In the genomic region with DNA sequence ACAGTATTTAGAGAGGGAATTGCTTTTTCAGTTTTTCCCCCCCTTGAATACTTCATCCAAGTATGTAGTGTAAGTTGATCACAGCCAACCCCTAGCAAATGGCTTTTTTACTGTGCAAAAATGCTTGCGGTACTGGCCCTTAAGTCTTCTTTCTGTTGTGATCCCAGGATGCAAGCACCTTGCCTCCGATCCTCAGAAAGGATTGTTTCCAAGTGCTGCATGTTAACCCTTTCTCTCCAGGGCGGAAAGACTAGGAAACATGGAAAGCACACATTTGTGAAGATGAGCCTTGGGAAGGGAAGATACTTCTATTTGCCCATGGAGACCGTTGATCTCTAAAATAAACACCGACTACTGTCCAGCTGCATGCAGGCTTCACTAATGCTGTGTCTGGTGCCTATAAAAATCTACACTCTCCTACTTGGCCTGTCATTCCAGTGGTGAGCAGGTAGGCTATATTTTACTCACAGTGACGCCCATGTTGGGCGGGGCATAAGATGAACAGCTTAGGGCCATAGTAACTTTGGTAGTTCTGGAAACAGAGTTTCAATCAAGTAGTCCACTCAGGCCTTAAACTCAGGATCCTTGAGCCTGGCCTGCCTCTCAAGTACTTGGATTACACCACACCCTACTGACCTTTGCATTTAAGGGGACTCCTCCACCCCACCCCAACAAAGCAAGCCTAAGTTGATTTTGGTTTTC, we compare ENCODE assay signal across 10 mouse cellular contexts. TPM values are rescaled to one million over a fixed set of nuclear protein-coding genes. Genes with fewer than 3 reads are reported as not detected.
A peak's percentile ranks its signal among the peaks of the same experiment; 100 is the strongest.
DNase-seq lines count a peak whose midpoint lies in the region; ATAC-seq and TF ChIP-seq lines count a peak whose summit lies in the region.
"Had no signal": no experiment of that assay in that cellular context is flagged by ENCODE, and none has a peak within 500 bp of the region (broad histone marks: within the 10 kb centered on the region; RNA-seq: fewer than 3 reads in every experiment).

No protein-coding gene starts in this region.

- no peak for DNase-seq in kidney, adult 8-10 months
- DNase-seq in kidney, postnatal 10 days: peak; percentile 32
- DNase-seq in midbrain, postnatal 0 days (ENCODE audit: low spot score): peak; percentile 42
- DNase-seq in cerebellum, postnatal 4 days (ENCODE audit: low spot score in 2 of 2): no peak
- no peak for DNase-seq in spleen, adult 12 weeks (ENCODE audit: low spot score)

- 23% methylated on average over 7 of the region's 7 CpGs for WGBS in kidney, embryonic 14.5 days
- WGBS in embryonic facial prominence, embryonic 13.5 days: 22% methylated on average over 7 of the region's 7 CpGs
- WGBS in midbrain, postnatal 0 days: 22% methylated on average over 7 of the region's 7 CpGs

- peaks cover 3% of the 10 kb centered on the region; the same call in 1 of the 2 replicates for H3K36me3 ChIP-seq in kidney, embryonic 14.5 days (ENCODE audit: control insufficient read depth, insufficient read depth, low read length)
- peaks cover 2% of the 10 kb centered on the region; the same call in 1 of the 2 replicates for H3K36me3 ChIP-seq in embryonic facial prominence, embryonic 13.5 days
- H3K36me3 ChIP-seq in midbrain, postnatal 0 days (ENCODE audit: insufficient read depth, low read length): no peaks in the 10 kb centered on the region
- H3K36me3 ChIP-seq: G1E had no signal

- no peak for TF ChIP-seq CTCF in midbrain, postnatal 0 days (IDR thresholded peaks at IDR 0.05)

- H3K27ac ChIP-seq in kidney, embryonic 14.5 days (ENCODE audit: low read depth, low read length): peak overlapping the region; percentile 3; the same call in 1 of the 2 replicates
- peak overlapping the region; percentile 62 for H3K27ac ChIP-seq in embryonic facial prominence, embryonic 13.5 days
- peak overlapping the region; percentile 62; the same call in 1 of the 2 replicates for H3K27ac ChIP-seq in midbrain, postnatal 0 days (ENCODE audit: low read depth, low read length)

- peak overlapping the region; percentile 56 for H3K4me2 ChIP-seq in kidney, embryonic 14.5 days (replicated peaks; ENCODE audit: low read depth, low read length)
- peak overlapping the region; percentile 63 for H3K4me2 ChIP-seq in embryonic facial prominence, embryonic 13.5 days
- peak overlapping the region; percentile 72 for H3K4me2 ChIP-seq in midbrain, postnatal 0 days (ENCODE audit: low read depth, low read length, poor library complexity, severe bottlenecking)

- H3K9ac ChIP-seq in kidney, embryonic 14.5 days (ENCODE audit: low read depth, low read length): no peak overlapping the region; the same call in 1 of the 2 replicates
- H3K9ac ChIP-seq in embryonic facial prominence, embryonic 13.5 days: peak overlapping the region; percentile 52; the same call in 1 of the 2 replicates
- H3K9ac ChIP-seq in midbrain, postnatal 0 days (replicated peaks; ENCODE audit: low read length, poor library complexity, severe bottlenecking): peak overlapping the region; percentile 68; the same call in 1 of the 2 replicates

- ATAC-seq in kidney, embryonic 14.5 days (ENCODE audit: low FRiP score, low TSS enrichment): 0 out of 2 replicates have a peak, but pooled peaks have one; percentile 25
- ATAC-seq in embryonic facial prominence, embryonic 13.5 days (ENCODE audit: insufficient number of reproducible peaks, insufficient read depth, low FRiP score, low TSS enrichment, low read depth): no peak
- no peak for ATAC-seq in midbrain, postnatal 0 days (ENCODE audit: low FRiP score)
- no peak for ATAC-seq in erythroblast, adult 5-6 weeks (replicated peaks; ENCODE audit: low FRiP score, poor library complexity, severe bottlenecking)

- 0 out of 2 replicates have a peak overlapping the region, but pooled peaks have one; percentile 98 for H3K4me3 ChIP-seq in kidney, embryonic 14.5 days (ENCODE audit: low read length)
- H3K4me3 ChIP-seq in embryonic facial prominence, embryonic 13.5 days: peak overlapping the region; percentile 83
- H3K4me3 ChIP-seq in midbrain, postnatal 0 days (ENCODE audit: low read depth, low read length): peak overlapping the region; percentile 99
- H3K4me3 ChIP-seq: erythroblast, embryonic 14.5 days had no signal

- H3K4me1 ChIP-seq in kidney, embryonic 14.5 days (ENCODE audit: control insufficient read depth, insufficient read depth, low read length): peaks cover 10% of the 10 kb centered on the region
- peaks cover 22% of the 10 kb centered on the region for H3K4me1 ChIP-seq in embryonic facial prominence, embryonic 13.5 days
- peaks cover 7% of the 10 kb centered on the region; the same call in 1 of the 2 replicates for H3K4me1 ChIP-seq in midbrain, postnatal 0 days (ENCODE audit: insufficient read depth, low read length)

- no peaks in the 10 kb centered on the region for H3K9me3 ChIP-seq in kidney, embryonic 14.5 days (ENCODE audit: control insufficient read depth, low read length)
- H3K9me3 ChIP-seq in embryonic facial prominence, embryonic 13.5 days: no peaks in the 10 kb centered on the region
- H3K9me3 ChIP-seq in midbrain, postnatal 0 days (ENCODE audit: low read length): no peaks in the 10 kb centered on the region

- no peaks in the 10 kb centered on the region for H3K27me3 ChIP-seq in kidney, embryonic 14.5 days (ENCODE audit: control insufficient read depth, insufficient read depth, low read length)
- no peaks in the 10 kb centered on the region for H3K27me3 ChIP-seq in embryonic facial prominence, embryonic 13.5 days
- no peaks in the 10 kb centered on the region for H3K27me3 ChIP-seq in midbrain, postnatal 0 days (ENCODE audit: insufficient read depth, low read length)

RNA-seq across cellular contexts. Expression of gene Sox4, which starts 5.6 kb away (rescaled TPM):
- 75.1 and 100 TPM in 2 replicates for polyA plus RNA-seq in kidney, embryonic 14.5 days (2014; fragmentation: Nextera tagmentation; extraction: Ambion mirVana)
- polyA plus RNA-seq in embryonic facial prominence, embryonic 13.5 days (2015; fragmentation: Nextera tagmentation; extraction: Ambion mirVana): 68.9 and 80.7 TPM in 2 replicates
- total RNA-seq in midbrain, postnatal 0 days (2014; rRNA removed): 169 and 203 TPM in 2 replicates
- 115 and 135 TPM in 2 replicates for polyA plus RNA-seq in midbrain, postnatal 0 days (2015; fragmentation: Nextera tagmentation; extraction: Ambion mirVana)
- 1.2 and 2.3 TPM in 2 replicates for total RNA-seq in erythroblast, adult 5-6 weeks (2015; ENCODE audit: low replicate concordance)
- 1.5 and 4.0 TPM in 2 replicates for total RNA-seq in erythroblast, adult 5-6 weeks (2017; ENCODE audit: low replicate concordance)

Comparison
In these comparisons a context has a peak if more than half of its experiments do, and no peak if none do; other contexts are left out.
1. DNase-seq: peak in kidney, postnatal 10 days (single experiment) and midbrain, postnatal 0 days (single experiment); none in kidney, adult 8-10 months (0 of 2), cerebellum, postnatal 4 days (0 of 2) and spleen, adult 12 weeks (single experiment).
2. H3K27ac ChIP-seq: peak in every context shown above with its lines; median percentile 62 in embryonic facial prominence, embryonic 13.5 days; 62 in midbrain, postnatal 0 days; 3 in kidney, embryonic 14.5 days.
3. Peak in every context shown above with its lines, with median percentiles within 50 percentile points of each other: H3K4me2 ChIP-seq and H3K4me3 ChIP-seq.